Mouse (Mus musculus): ENCODE measurements around the gene Arhgap24.

Gene Arhgap24

GRCm38 (mm10) chr5:102502333-102502732 lies 21.1 kb downstream of the Arhgap24 start:
- no peak for DNase-seq (ENCODE audit: low spot score in 2 of 2)

GRCm38 (mm10) chr5:102503066-102503465 lies 21.9 kb downstream of the Arhgap24 start:
- no peak for DNase-seq (ENCODE audit: low spot score in 2 of 2)

- no peak for DNase-seq (ENCODE audit: low spot score in 2 of 2)
Measured at GRCm38 (mm10) chr5:102503868-102504267, 22.7 kb downstream of the Arhgap24 start.

- no peak for DNase-seq (ENCODE audit: low spot score in 2 of 2)
Measured at GRCm38 (mm10) chr5:102504557-102504956, 23.4 kb downstream of the Arhgap24 start.

GRCm38 (mm10) chr5:102508162-102508561 lies 27.0 kb downstream of the Arhgap24 start:
- no peak for DNase-seq (ENCODE audit: low spot score in 2 of 2)

- no peak for DNase-seq (ENCODE audit: low spot score in 2 of 2)
Measured at GRCm38 (mm10) chr5:102509381-102509780, 28.2 kb downstream of the Arhgap24 start.

- no peak for DNase-seq (ENCODE audit: low spot score in 2 of 2)
Measured at GRCm38 (mm10) chr5:102511651-102512050, 30.5 kb downstream of the Arhgap24 start.

- no peak for DNase-seq (ENCODE audit: low spot score in 2 of 2)
Measured at GRCm38 (mm10) chr5:102515496-102515895, 34.3 kb downstream of the Arhgap24 start.

- DNase-seq (ENCODE audit: low spot score in 2 of 2), result no peak
Measured at GRCm38 (mm10) chr5:102520506-102520905, 39.3 kb downstream of the Arhgap24 start.

GRCm38 (mm10) chr5:102535311-102535710 lies 54.1 kb downstream of the Arhgap24 start:
- no peak for DNase-seq (ENCODE audit: low spot score in 2 of 2)

- no peak for DNase-seq (ENCODE audit: low spot score in 2 of 2)
Measured at GRCm38 (mm10) chr5:102537819-102538218, 56.6 kb downstream of the Arhgap24 start.

GRCm38 (mm10) chr5:102546296-102546695 lies 65.1 kb downstream of the Arhgap24 start:
- no peak for DNase-seq (ENCODE audit: low spot score in 2 of 2)

- DNase-seq (ENCODE audit: low spot score in 2 of 2), result no peak
Measured at GRCm38 (mm10) chr5:102547786-102548185, 66.6 kb downstream of the Arhgap24 start.

- no peak for DNase-seq (ENCODE audit: low spot score in 2 of 2)
Measured at GRCm38 (mm10) chr5:102548382-102548781, 67.2 kb downstream of the Arhgap24 start.

- no peak for DNase-seq (ENCODE audit: low spot score in 2 of 2)
Measured at GRCm38 (mm10) chr5:102550211-102550610, 69.0 kb downstream of the Arhgap24 start.

GRCm38 (mm10) chr5:102550870-102551637 lies 69.9 kb downstream of the Arhgap24 start:
- DNase-seq (ENCODE audit: low spot score in 2 of 2), result no peak

GRCm38 (mm10) chr5:102552533-102552932 lies 71.3 kb downstream of the Arhgap24 start:
- DNase-seq (ENCODE audit: low spot score in 2 of 2), result no peak

- no peak for DNase-seq (ENCODE audit: low spot score in 2 of 2)
Measured at GRCm38 (mm10) chr5:102555958-102556357, 74.8 kb downstream of the Arhgap24 start.

- no peak for DNase-seq (ENCODE audit: low spot score in 2 of 2)
Measured at GRCm38 (mm10) chr5:102560270-102560669, 79.1 kb downstream of the Arhgap24 start.

GRCm38 (mm10) chr5:102563971-102564370 lies 82.8 kb downstream of the Arhgap24 start:
- no peak for DNase-seq (ENCODE audit: low spot score in 2 of 2)

GRCm38 (mm10) chr5:102568764-102569163 lies 87.6 kb downstream of the Arhgap24 start:
- DNase-seq (ENCODE audit: low spot score in 2 of 2), result no peak

- no peak for DNase-seq (ENCODE audit: low spot score in 2 of 2)
Measured at GRCm38 (mm10) chr5:102571445-102571844, 90.3 kb downstream of the Arhgap24 start.

GRCm38 (mm10) chr5:102576750-102577149 lies 95.6 kb downstream of the Arhgap24 start:
- DNase-seq (ENCODE audit: low spot score in 2 of 2), result no peak

GRCm38 (mm10) chr5:102577729-102578128 lies 96.5 kb downstream of the Arhgap24 start:
- no peak for DNase-seq (ENCODE audit: low spot score in 2 of 2)
